Mouse (Mus musculus) gastrocnemius, adult 2 months (tissue): ENCODE results near the gene Flot1. TPM values are rescaled to one million over a fixed set of nuclear protein-coding genes. Genes with fewer than 3 reads are reported as not detected.
A peak's percentile ranks its signal among the peaks of the same experiment; 100 is the strongest.

Source experiments
- DNase-seq: peaks from one replicate; pipeline ENCODE4 v3.0.0; 2022
- H3K27ac ChIP-seq: fragments of 200-600 bp; 2 replicates; pipeline ENCODE4 v1.8.1; 2022; ENCODE audit warnings: mild to moderate bottlenecking
- H3K4me3 ChIP-seq: fragments of 200-600 bp; 2 replicates; pipeline ENCODE4 v1.8.1; 2022; ENCODE audit warnings: mild to moderate bottlenecking, moderate library complexity
- CTCF ChIP-seq: fragments of 200-600 bp; IDR thresholded peaks from 2 replicates; pipeline ENCODE4 v1.8.1; 2022; ENCODE audit warnings: antibody characterized with exemption, mild to moderate bottlenecking, moderate library complexity
- intact Hi-C: fragments of 180-260 bp; cut with DNase I; formaldehyde crosslinking; loops from one replicate; pipeline ENCODE4 v1.15.1; 2025
- total RNA-seq, 2 experiments: library from RNA; stranded (reverse); gene quantifications; 2 replicates each; pipeline ENCODE4 v1.2.3; 2021

The Flot1 gene
- total RNA-seq, 2 experiments from 2014 or later: 45.4 to 50.9 TPM

DNA sequence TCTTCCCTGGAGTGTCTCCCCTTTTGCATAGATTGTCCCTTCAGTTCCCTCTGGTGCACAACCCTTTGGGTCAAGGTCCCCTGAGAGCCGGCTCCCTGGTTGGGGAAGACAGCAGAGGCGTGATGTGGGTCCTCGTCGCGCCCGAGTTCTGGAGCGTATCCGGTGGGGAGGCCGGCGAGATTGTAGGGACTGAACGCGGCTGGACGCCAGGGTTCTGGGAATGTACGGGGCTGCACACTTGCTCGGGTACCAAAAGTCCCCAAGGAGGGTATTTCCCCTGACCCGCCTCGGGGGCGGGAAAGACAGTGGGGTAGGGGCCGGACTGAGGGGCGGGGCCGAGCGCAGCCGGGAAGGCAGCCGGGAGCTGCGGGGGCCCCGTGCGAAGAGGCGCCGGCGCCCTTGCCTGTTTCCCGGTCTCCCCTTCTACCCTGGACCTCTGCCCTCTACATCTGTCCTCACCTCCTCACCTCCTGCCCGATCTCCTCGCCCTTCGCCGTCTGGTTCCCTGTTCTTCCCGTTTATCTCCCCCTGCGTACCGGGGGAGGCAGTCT is 43.3 kb downstream of the Flot1 start:
- TF ChIP-seq CTCF: no peak
- Histone ChIP-seq H3K27ac (peak overlapping the region; percentile 96), H3K4me3 (peak overlapping the region; percentile 78)
- intact Hi-C loops: no loop called here
- DNase-seq: peak; percentile 85

DNA sequence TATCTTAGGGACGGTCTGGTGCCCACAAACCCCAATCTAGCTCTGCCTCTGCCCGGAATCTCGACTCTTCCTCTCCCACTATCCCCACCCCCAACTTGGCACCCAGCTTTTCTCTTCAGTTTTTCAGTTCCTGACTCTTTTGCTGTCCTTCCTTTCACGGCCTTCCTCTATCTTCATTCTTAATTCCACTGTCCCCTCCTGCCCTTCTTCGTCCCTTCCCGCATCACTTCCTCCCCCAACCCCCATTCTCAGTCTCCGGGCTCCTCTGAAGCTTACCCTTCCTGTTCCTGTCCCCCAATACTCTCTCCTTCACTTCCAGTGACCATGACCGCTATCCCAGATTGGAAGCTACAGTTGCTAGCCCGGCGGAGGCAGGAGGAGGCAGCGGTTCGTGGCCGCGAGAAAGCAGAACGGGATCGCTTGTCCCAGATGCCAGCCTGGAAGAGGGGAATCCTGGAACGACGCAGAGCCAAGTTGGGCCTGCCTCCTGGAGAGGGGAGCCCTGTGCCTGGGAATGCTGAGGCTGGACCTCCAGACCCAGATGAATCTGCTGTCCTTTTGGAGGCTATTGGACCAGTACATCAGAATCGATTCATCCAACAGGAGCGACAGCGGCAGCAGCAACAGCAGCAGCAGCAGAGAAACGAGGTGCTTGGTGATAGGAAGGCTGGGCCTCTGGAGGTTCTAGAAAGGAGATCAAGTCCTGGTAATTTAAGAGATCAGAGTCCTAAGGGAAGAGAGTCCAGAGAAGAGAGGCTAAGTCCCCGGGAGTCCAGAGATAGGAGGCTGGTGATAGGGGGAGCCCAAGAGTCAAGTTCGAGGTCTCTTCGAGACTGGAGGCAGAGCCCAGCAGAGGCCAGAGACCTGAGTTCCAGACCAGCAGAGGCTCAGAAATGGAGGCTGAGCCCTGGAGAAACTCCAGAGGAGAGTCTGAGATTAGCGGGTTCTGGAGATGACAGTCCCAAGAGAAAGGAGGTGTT is 44.2 kb downstream of the Flot1 start:
- peak overlapping the region; percentile 96 for H3K27ac ChIP-seq
- intact Hi-C loops: no loop called here
- H3K4me3 ChIP-seq: peak overlapping the region; percentile 78
- peak; percentile 43 for TF ChIP-seq CTCF
- DNase-seq: peak; percentile 54

DNA sequence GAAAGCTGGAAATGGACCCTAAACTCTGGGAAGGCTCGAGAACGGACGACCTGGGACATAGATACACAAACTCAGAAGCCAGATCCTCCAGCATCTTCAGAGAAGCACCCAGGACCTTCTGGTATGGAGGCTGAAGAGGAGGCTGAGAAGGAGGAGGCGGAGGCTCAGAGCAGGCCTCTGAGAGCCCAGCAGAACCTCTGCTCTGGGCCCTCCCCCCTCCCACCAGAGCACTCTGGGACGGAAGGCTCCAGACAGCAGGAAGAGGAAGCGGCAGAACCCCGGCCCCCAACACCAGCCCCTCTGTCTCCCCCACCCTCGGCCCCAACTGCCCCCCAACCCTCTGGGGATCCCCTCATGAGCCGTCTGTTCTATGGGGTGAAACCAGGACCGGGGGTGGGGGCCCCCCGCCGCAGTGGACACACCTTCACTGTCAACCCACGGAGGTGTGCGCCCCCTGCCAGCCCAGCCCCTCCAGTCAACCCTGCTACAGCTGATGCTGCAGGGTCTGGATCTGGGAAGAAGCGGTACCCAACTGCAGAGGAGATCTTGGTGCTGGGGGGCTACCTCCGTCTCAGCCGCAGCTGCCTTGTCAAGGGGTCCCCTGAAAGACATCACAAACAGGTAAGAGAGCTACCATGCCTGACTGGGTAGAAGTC is 45.3 kb downstream of the Flot1 start:
- intact Hi-C loops: no loop called here
- H3K4me3 ChIP-seq: peak overlapping the region; percentile 78
- peak overlapping the region; percentile 96 for H3K27ac ChIP-seq
- no peak for TF ChIP-seq CTCF
- peak; percentile 42 for DNase-seq

- H3K27ac ChIP-seq: peak overlapping the region; percentile 96
- intact Hi-C loops: no loop called here
Observed at GRCm38 (mm10) chr17:35868961-35869345, 45.9 kb downstream of the Flot1 start.

DNA sequence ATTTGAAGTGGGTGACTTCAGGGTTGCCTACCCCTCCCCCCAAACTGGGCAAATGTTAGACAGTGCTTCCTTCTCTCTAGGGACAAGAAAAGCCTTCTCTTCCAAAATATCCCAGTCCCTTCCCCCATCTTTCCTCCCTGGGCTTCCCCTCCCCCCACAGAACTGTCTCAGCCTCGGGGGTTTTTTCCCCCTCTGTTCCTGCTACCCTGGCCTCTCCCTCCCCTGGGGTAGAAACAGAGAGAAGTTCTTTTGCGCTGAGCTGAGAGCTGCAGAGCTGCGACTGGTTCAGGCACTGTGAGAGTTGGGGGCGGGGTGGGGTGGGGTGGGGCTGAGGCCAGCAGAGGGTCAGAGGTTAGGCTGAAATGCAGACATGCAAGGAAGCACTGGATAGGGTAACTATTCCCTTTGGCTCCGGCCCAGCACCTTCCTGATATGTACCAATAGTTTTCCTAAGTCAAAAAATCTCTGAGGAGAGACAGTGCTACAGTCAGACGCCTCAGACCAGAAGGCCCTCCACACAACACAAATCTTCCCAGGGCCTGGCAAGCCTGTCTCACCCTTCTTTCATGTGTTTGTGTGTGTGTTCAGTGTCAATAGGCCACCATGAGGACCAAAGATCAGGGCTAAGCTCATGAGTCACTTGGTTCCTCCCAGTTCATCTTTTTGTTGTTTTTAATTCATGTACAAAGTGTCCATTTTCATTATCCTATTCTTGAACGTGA is 46.5 kb downstream of the Flot1 start:
- Histone ChIP-seq H3K27ac (peak overlapping the region; percentile 96), H3K4me3 (peak overlapping the region; percentile 78)
- peak; percentile 62 for DNase-seq
- no peak for TF ChIP-seq CTCF
- intact Hi-C loops: no loop called here

More at GRCm38 (mm10) chr17:35868961-35869345, 45.9 kb downstream of the Flot1 start:
- peak; percentile 3 for DNase-seq
- H3K4me3 ChIP-seq: peak overlapping the region; percentile 78
- no peak for TF ChIP-seq CTCF

- peak overlapping the region; percentile 96 for H3K27ac ChIP-seq
- peak; percentile 66 for DNase-seq
- no peak; the same call in 1 of the 2 replicates for TF ChIP-seq CTCF
- intact Hi-C loops: no loop called here
- peak overlapping the region; percentile 78 for H3K4me3 ChIP-seq
Observed at GRCm38 (mm10) chr17:35870151-35870883, 47.3 kb downstream of the Flot1 start.

- H3K27ac ChIP-seq: peak overlapping the region; percentile 96
- peak; percentile 34 for DNase-seq
- TF ChIP-seq CTCF: peak; percentile 62
- H3K4me3 ChIP-seq: peak overlapping the region; percentile 78
- intact Hi-C loops: no loop called here
Observed at GRCm38 (mm10) chr17:35870884-35871696, 48.1 kb downstream of the Flot1 start.

GRCm38 (mm10) chr17:35873774-35874519 is 50.9 kb downstream of the Flot1 start:
- TF ChIP-seq CTCF: peak; percentile 99
- peak overlapping the region; percentile 45 for H3K4me3 ChIP-seq
- peak overlapping the region; percentile 68 for H3K27ac ChIP-seq
- intact Hi-C loops: loop anchor here (1.0 to 2.0 kb wide), 2 partner anchors 38 to 135 kb away; no protein-coding TSS in a partner anchor
- DNase-seq: peak; percentile 93

DNA sequence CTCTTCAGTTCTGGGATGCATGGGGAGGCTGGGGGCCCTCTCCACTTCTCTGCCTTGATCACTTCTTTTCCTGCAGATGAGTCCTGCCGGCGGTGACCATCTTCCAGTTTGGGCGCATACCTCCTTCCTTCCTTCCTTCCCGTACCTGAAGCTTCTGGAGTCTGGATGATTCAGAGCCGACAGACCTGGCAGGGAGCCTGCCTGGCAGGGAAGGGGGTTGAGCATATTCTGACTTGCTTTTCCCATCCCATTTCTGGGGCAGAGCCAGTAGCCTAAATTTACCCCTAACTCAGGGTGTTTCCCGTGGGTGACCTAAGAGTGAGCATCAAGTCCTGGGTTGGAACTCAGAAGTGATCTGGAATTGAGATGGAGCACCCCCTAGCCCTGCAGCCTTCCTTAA is 51.7 kb downstream of the Flot1 start:
- intact Hi-C loops: loop anchor here (2.0 kb wide), 1 partner anchor 136 kb away; no protein-coding TSS in a partner anchor
- H3K4me3 ChIP-seq: no peak overlapping the region
- peak; percentile 40 for DNase-seq
- no peak overlapping the region for H3K27ac ChIP-seq
- no peak for TF ChIP-seq CTCF
